Mouse (Mus musculus) forebrain, postnatal 0 days (tissue): ENCODE results near the gene Ttll4. TPM values are rescaled to one million over a fixed set of nuclear protein-coding genes. Genes with fewer than 3 reads are reported as not detected.

Experiments
- ATAC-seq: fragments of 200-750 bp; cut with Nextera tagmentation; 2 replicates; pipeline ENCODE4 v1.8.0; 2017; ENCODE audit warnings: mild to moderate bottlenecking, moderate library complexity
- DNase-seq: peaks from one replicate; pipeline ENCODE4 v3.0.0-alpha.2; 2015
- H3K27ac ChIP-seq: fragments of 300-500 bp; sonication (generic); 2 replicates; pipeline ENCODE4 v1.5.1; 2014; ENCODE audit warnings: low read depth, mild to moderate bottlenecking, antibody characterized with exemption, low read length, moderate library complexity, mixed read lengths
- H3K27me3 ChIP-seq: fragments of 300-500 bp; sonication (generic); 2 replicates; pipeline ENCODE4 v1.6.1; 2014; ENCODE audit warnings: mild to moderate bottlenecking, low read length, mixed read lengths; ENCODE audit not compliant: insufficient read depth
- H3K36me3 ChIP-seq: fragments of 300-500 bp; sonication (generic); 2 replicates; pipeline ENCODE4 v1.6.1; 2014; ENCODE audit warnings: mild to moderate bottlenecking, moderate library complexity; ENCODE audit not compliant: insufficient read depth
- H3K4me1 ChIP-seq: fragments of 300-500 bp; sonication (generic); 2 replicates; pipeline ENCODE4 v1.6.1; 2014; ENCODE audit warnings: antibody characterized with exemption; ENCODE audit not compliant: insufficient read depth
- H3K4me2 ChIP-seq: fragments of 300-500 bp; sonication (generic); 2 replicates; pipeline ENCODE4 v1.6.1; 2014; ENCODE audit warnings: low read depth, mild to moderate bottlenecking, moderate library complexity
- H3K4me3 ChIP-seq: fragments of 300-500 bp; sonication (generic); 2 replicates; pipeline ENCODE4 v1.5.1; 2014; ENCODE audit warnings: low read depth, low read length, mixed read lengths
- H3K9ac ChIP-seq: fragments of 300-500 bp; sonication (generic); 2 replicates; pipeline ENCODE4 v1.6.1; 2014; ENCODE audit warnings: mild to moderate bottlenecking
- H3K9me3 ChIP-seq: fragments of 300-500 bp; sonication (generic); 2 replicates; pipeline ENCODE4 v1.6.1; 2016; ENCODE audit warnings: low read length
- CTCF ChIP-seq: sonication (generic); IDR thresholded peaks from 2 replicates; pipeline ENCODE4 v1.5.1; 2016; ENCODE audit warnings: antibody characterized with exemption, control low read depth, low read depth
- WGBS: fragments of 180-500 bp; shearing (Covaris S2); extraction: QIAGEN DNeasy Blood & Tissue Kit; methylation state at CpG from one replicate; pipeline ENCODE4 v1.1.7; 2014; 5-methylcytosine and 5-hydroxymethylcytosine counted together
- polyA plus RNA-seq: library from polyadenylated mRNA; unstranded; fragments of >200 nt; fragmentation: Nextera tagmentation; extraction: Ambion mirVana; gene quantifications from 2 replicates; pipeline ENCODE4 v1.2.1, GENCODE M21; 2015
- total RNA-seq: library from RNA; depleted of rRNA; stranded (reverse); fragments of >200 nt; gene quantifications from 2 replicates; pipeline ENCODE4 v1.2.3, GENCODE M21; 2014

Gene Ttll4
- total and polyA plus RNA-seq, 2 experiments from 2014 or later: 4.5 to 31.3 TPM

GRCm38 (mm10) chr1:74705016-74705415 lies 43.5 kb downstream of the Ttll4 start:
- H3K27me3 ChIP-seq: no peaks in the 10 kb centered on the region
- ATAC-seq: no peak
- 81% methylated on average over 5 of the region's 5 CpGs for WGBS
- H3K4me2 ChIP-seq: no peak overlapping the region
- H3K4me1 ChIP-seq: no peaks in the 10 kb centered on the region
- no peak overlapping the region for H3K27ac ChIP-seq
- no peak overlapping the region for H3K4me3 ChIP-seq
- H3K36me3 ChIP-seq: peaks cover 5% of the 10 kb centered on the region
- TF ChIP-seq CTCF: no peak
- no peaks in the 10 kb centered on the region for H3K9me3 ChIP-seq
- DNase-seq: no peak
- H3K9ac ChIP-seq: no peak overlapping the region

DNA sequence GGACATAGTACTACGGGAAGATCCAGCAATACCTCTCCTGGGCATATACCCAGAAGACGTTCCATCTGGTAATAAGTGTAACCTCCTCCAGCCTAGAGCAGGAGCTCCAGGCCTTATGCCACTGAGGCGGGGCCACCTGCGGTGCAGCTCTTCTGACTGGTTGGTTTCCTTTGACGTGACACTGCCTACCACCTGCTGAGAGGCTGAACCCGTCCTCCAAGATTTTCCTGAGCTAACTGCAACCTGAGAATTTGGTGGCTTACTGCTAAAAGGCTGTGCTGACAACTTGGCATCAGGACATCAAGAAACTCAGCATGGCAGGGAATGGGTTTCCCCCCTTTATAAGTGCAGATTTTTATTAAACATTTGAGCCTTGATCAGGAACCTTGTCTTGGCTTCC lies 48.0 kb downstream of the Ttll4 start:
- peaks cover 5% of the 10 kb centered on the region; the same call in 1 of the 2 replicates for H3K4me1 ChIP-seq
- no peaks in the 10 kb centered on the region for H3K9me3 ChIP-seq
- no peak overlapping the region for H3K4me2 ChIP-seq
- no peak overlapping the region for H3K27ac ChIP-seq
- no peak for ATAC-seq
- WGBS: 46% methylated on average over 6 of the region's 6 CpGs
- H3K27me3 ChIP-seq: peaks cover 5% of the 10 kb centered on the region; the same call in 1 of the 2 replicates
- no peaks in the 10 kb centered on the region for H3K36me3 ChIP-seq
- no peak for TF ChIP-seq CTCF
- H3K9ac ChIP-seq: no peak overlapping the region
- no peak for DNase-seq
- no peak overlapping the region for H3K4me3 ChIP-seq

DNA sequence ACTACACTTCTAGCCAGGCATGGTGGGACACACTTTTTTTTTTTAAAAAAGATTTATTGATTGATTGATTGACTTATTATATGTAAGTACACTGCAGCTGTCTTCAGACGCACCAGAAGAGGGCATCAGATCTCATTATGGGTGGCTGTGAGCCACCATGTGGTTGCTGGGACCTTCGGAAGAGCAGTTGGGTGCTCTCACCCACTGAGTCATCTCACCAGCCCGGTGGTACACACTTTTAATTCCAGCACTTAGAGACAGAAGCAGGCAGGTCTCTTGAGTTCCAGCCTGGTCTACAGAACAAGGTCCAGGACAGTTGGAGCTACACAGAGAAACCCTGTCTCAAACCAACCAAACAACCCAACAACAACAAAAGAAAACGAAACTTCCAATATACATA lies 50.5 kb downstream of the Ttll4 start:
- TF ChIP-seq CTCF: no peak
- no peak overlapping the region for H3K9ac ChIP-seq
- H3K27me3 ChIP-seq: peaks cover 5% of the 10 kb centered on the region; the same call in 1 of the 2 replicates
- peaks cover 5% of the 10 kb centered on the region; the same call in 1 of the 2 replicates for H3K4me1 ChIP-seq
- H3K4me3 ChIP-seq: no peak overlapping the region
- 83% methylated on average over 4 of the region's 4 CpGs for WGBS
- H3K27ac ChIP-seq: no peak overlapping the region
- no peak overlapping the region for H3K4me2 ChIP-seq
- H3K9me3 ChIP-seq: no peaks in the 10 kb centered on the region
- DNase-seq (no peak), ATAC-seq (no peak)
- no peaks in the 10 kb centered on the region for H3K36me3 ChIP-seq

GRCm38 (mm10) chr1:74712461-74713098 lies 51.0 kb downstream of the Ttll4 start:
- H3K9me3 ChIP-seq: no peaks in the 10 kb centered on the region
- H3K4me1 ChIP-seq: peaks cover 5% of the 10 kb centered on the region; the same call in 1 of the 2 replicates
- no peak overlapping the region for H3K9ac ChIP-seq
- H3K27me3 ChIP-seq: peaks cover 5% of the 10 kb centered on the region; the same call in 1 of the 2 replicates
- no peak for DNase-seq
- TF ChIP-seq CTCF: no peak
- 41% methylated on average over 5 of the region's 5 CpGs for WGBS
- H3K27ac ChIP-seq: no peak overlapping the region
- no peak for ATAC-seq
- H3K4me3 ChIP-seq: no peak overlapping the region
- H3K36me3 ChIP-seq: no peaks in the 10 kb centered on the region
- H3K4me2 ChIP-seq: peak overlapping the region; percentile 50; the same call in 1 of the 2 replicates

- Histone ChIP-seq H3K27ac (no peak within 1 kb of the TSS), H3K4me2 (peak within 1 kb of the TSS; percentile 50), H3K4me1 (peaks cover 5% of the 10 kb centered on the region; the same call in 1 of the 2 replicates), H3K36me3 (no peaks in the 10 kb centered on the region), H3K9ac (no peak within 1 kb of the TSS), H3K27me3 (peaks cover 5% of the 10 kb centered on the region; the same call in 1 of the 2 replicates), H3K9me3 (no peaks in the 10 kb centered on the region), H3K4me3 (peak within 1 kb of the TSS; percentile 26)
- TF ChIP-seq CTCF: no peak
- DNase-seq (no peak), ATAC-seq (peak; percentile 18; the same call in 1 of the 2 replicates)
- 4% methylated on average over 35 of the region's 35 CpGs for WGBS
Observed at GRCm38 (mm10) chr1:74713099-74713858, 51.7 kb downstream of the Ttll4 start, which contains the start of gene Cyp27a1. Gene Cyp27a1 (plus strand): TSS chr1:74713574.

DNA sequence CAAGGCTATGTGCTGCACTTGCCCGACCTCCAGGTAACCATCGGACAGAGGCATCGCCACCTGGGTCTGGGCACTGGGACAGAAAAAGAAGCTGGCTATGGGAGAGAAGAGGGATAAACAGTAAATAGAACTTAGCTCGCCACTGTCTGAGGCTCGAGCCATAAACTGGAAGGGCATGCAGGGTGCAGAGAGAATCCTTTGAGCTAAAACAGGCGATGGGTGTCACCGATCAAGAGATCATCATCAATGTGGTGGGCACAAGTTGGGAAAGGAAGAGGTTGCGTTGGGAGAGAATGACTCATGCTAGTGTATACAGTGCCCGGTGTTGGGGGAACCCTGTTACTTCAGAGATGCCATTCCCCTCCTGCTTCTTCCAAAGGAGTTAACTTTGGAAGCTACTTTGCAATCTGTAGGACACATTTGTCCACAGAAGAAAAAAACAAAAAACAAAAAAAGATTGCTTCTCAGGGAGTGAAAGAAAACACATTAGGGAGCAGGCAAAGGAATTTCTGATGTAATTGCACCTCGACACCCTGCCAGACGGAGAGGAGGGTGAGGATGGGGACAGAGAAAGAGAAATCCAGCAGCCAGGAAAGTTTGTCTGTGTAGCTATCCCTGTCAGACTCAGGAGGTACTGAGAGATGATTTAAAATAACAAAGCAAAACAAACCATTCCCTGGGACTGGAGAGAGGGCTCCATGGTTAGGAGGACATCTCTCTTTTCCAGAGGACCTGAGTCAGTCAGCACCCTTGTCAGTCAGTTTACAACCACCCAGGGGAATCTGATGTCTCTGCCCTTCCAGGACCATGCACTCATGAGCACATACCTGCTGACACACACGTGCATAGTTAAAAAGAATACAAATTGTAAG lies 52.5 kb downstream of the Ttll4 start:
- Histone ChIP-seq H3K36me3 (no peaks in the 10 kb centered on the region), H3K27me3 (peaks cover 5% of the 10 kb centered on the region; the same call in 1 of the 2 replicates), H3K9ac (no peak overlapping the region), H3K4me1 (peaks cover 5% of the 10 kb centered on the region; the same call in 1 of the 2 replicates), H3K4me2 (peak overlapping the region; percentile 50), H3K4me3 (peak overlapping the region; percentile 26), H3K9me3 (no peaks in the 10 kb centered on the region), H3K27ac (no peak overlapping the region)
- DNase-seq: no peak
- 32% methylated on average over 12 of the region's 12 CpGs for WGBS
- ATAC-seq: no peak
- TF ChIP-seq CTCF: no peak
